Mouse (Mus musculus): ENCODE data around the gene Btn2a2. TPM values are rescaled to one million over a fixed set of nuclear protein-coding genes. Genes with fewer than 3 reads are reported as not detected.

The Btn2a2 gene
- polyA plus RNA-seq, 1 experiment from 2014 or later = 0.14 TPM

GRCm38 (mm10) chr13:23495526-23495925 is 6.9 kb upstream of the Btn2a2 start:
- Histone ChIP-seq H3K27ac (ENCODE audit: low read depth) (no peak overlapping the region), H3K27me3 (replicated peaks; ENCODE audit: control insufficient read depth, insufficient read depth, low read length) (no peaks in the 10 kb centered on the region), H3K4me2 (ENCODE audit: low read length) (no peak overlapping the region), H3K9me3 (ENCODE audit: control insufficient read depth, low read length) (no peaks in the 10 kb centered on the region), H3K9ac (ENCODE audit: low read length) (no peak overlapping the region), H3K4me1 (replicated peaks; ENCODE audit: control insufficient read depth, insufficient read depth, low read length) (peaks cover 22% of the 10 kb centered on the region), H3K36me3 (ENCODE audit: control insufficient read depth, insufficient read depth, low read length) (no peaks in the 10 kb centered on the region), H3K4me3 (ENCODE audit: low read depth, low read length) (no peak overlapping the region)
- WGBS = 75% methylated on average over 6 of the region's 6 CpGs
- ATAC-seq (replicated peaks; ENCODE audit: low FRiP score, low TSS enrichment, low read depth) (no peak), DNase-seq (ENCODE audit: low spot score) (no peak)

- no peaks in the 10 kb centered on the region for H3K9me3 ChIP-seq (ENCODE audit: control insufficient read depth, low read length)
- H3K36me3 ChIP-seq (ENCODE audit: control insufficient read depth, insufficient read depth, low read length) = no peaks in the 10 kb centered on the region
- WGBS = 11% methylated on average over 14 of the region's 14 CpGs
- peak overlapping the region; percentile 23 for H3K4me3 ChIP-seq (ENCODE audit: low read depth, low read length)
- no peak overlapping the region for H3K27ac ChIP-seq (ENCODE audit: low read depth)
- H3K27me3 ChIP-seq (replicated peaks; ENCODE audit: control insufficient read depth, insufficient read depth, low read length) = no peaks in the 10 kb centered on the region
- peak overlapping the region; percentile 46 for H3K4me2 ChIP-seq (ENCODE audit: low read length)
- H3K9ac ChIP-seq (ENCODE audit: low read length) = no peak overlapping the region; the same call in 1 of the 2 replicates
- no peak for ATAC-seq (replicated peaks; ENCODE audit: low FRiP score, low TSS enrichment, low read depth)
- H3K4me1 ChIP-seq (replicated peaks; ENCODE audit: control insufficient read depth, insufficient read depth, low read length) = 0 out of 2 replicates have a peak, but pooled peaks cover 13% of the 10 kb centered on the region
- no peak for DNase-seq (ENCODE audit: low spot score)
Observed at GRCm38 (mm10) chr13:23491990-23492389, 3.3 kb upstream of the Btn2a2 start.

GRCm38 (mm10) chr13:23491263-23491662 is 2.6 kb upstream of the Btn2a2 start:
- H3K4me1 ChIP-seq (replicated peaks; ENCODE audit: control insufficient read depth, insufficient read depth, low read length) = 0 out of 2 replicates have a peak, but pooled peaks cover 10% of the 10 kb centered on the region
- H3K27ac ChIP-seq (ENCODE audit: low read depth) = no peak overlapping the region
- no peaks in the 10 kb centered on the region for H3K27me3 ChIP-seq (replicated peaks; ENCODE audit: control insufficient read depth, insufficient read depth, low read length)
- 15% methylated on average over 1 of the region's 1 CpGs for WGBS
- H3K4me3 ChIP-seq (ENCODE audit: low read depth, low read length) = no peak overlapping the region
- no peak overlapping the region for H3K9ac ChIP-seq (ENCODE audit: low read length)
- ATAC-seq (replicated peaks; ENCODE audit: low FRiP score, low TSS enrichment, low read depth) (no peak), DNase-seq (ENCODE audit: low spot score) (no peak)
- H3K4me2 ChIP-seq (ENCODE audit: low read length) = no peak overlapping the region
- no peaks in the 10 kb centered on the region for H3K36me3 ChIP-seq (ENCODE audit: control insufficient read depth, insufficient read depth, low read length)
- no peaks in the 10 kb centered on the region for H3K9me3 ChIP-seq (ENCODE audit: control insufficient read depth, low read length)

- 61% methylated on average over 1 of the region's 1 CpGs for WGBS
- Histone ChIP-seq H3K9ac (ENCODE audit: low read length) (no peak overlapping the region), H3K27me3 (replicated peaks; ENCODE audit: control insufficient read depth, insufficient read depth, low read length) (no peaks in the 10 kb centered on the region), H3K27ac (ENCODE audit: low read depth) (no peak overlapping the region), H3K9me3 (ENCODE audit: control insufficient read depth, low read length) (no peaks in the 10 kb centered on the region), H3K4me1 (replicated peaks; ENCODE audit: control insufficient read depth, insufficient read depth, low read length) (0 out of 2 replicates have a peak, but pooled peaks cover 10% of the 10 kb centered on the region), H3K4me3 (ENCODE audit: low read depth, low read length) (no peak overlapping the region), H3K36me3 (ENCODE audit: control insufficient read depth, insufficient read depth, low read length) (no peaks in the 10 kb centered on the region), H3K4me2 (ENCODE audit: low read length) (no peak overlapping the region)
- DNase-seq (ENCODE audit: low spot score) = no peak
- no peak for ATAC-seq (replicated peaks; ENCODE audit: low FRiP score, low TSS enrichment, low read depth)
Observed at GRCm38 (mm10) chr13:23490863-23491262, 2.2 kb upstream of the Btn2a2 start.

DNA sequence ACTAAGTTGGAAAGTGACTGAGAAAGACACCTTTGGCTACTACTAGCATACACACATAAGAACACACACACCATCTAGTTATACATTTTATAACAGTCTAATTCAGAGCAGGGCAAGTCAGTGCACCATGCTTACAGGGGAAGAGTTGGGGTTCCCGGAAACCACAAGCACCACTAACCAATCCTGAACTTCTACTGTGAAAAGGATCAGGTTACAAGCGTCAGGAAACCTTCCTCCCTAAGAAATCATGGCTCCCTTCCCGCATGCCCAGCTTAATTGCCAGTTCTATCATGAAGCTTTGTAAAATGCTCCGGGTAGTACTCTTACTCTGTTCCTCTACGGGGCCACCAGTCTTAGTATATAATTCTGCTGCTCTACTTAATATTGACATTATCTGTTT is 3.4 kb downstream of the Btn2a2 start:
- Histone ChIP-seq H3K4me1 (replicated peaks; ENCODE audit: control insufficient read depth, insufficient read depth, low read length) (0 out of 2 replicates have a peak, but pooled peaks cover 4% of the 10 kb centered on the region), H3K27ac (ENCODE audit: low read depth) (no peak overlapping the region), H3K27me3 (replicated peaks; ENCODE audit: control insufficient read depth, insufficient read depth, low read length) (no peaks in the 10 kb centered on the region), H3K36me3 (ENCODE audit: control insufficient read depth, insufficient read depth, low read length) (no peaks in the 10 kb centered on the region), H3K9me3 (ENCODE audit: control insufficient read depth, low read length) (no peaks in the 10 kb centered on the region), H3K4me2 (ENCODE audit: low read length) (no peak overlapping the region), H3K9ac (ENCODE audit: low read length) (no peak overlapping the region), H3K4me3 (ENCODE audit: low read depth, low read length) (no peak overlapping the region)
- no peak for ATAC-seq (replicated peaks; ENCODE audit: low FRiP score, low TSS enrichment, low read depth)
- WGBS = 45% methylated on average over 5 of the region's 5 CpGs
- DNase-seq (ENCODE audit: low spot score) = no peak

DNA sequence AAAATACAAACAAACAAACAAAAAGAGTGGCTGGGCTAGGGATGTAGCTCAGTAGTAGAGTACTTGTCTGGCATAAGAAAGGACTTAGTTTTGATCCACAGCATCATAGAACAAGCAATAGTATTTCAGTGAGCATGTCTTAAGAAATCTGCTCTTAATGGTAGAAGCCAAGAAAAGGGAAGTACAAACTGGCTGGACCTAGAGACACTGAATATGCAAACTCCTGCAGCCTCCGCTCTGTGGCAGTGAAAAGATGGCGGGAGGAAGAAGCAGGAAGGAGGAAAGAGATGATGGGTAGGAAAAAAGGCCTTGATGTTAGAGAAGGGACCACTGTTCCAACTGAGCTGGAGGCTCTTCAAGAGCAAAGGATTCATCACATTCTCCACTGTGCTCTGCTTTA is 5.5 kb downstream of the Btn2a2 start:
- H3K9me3 ChIP-seq (ENCODE audit: control insufficient read depth, low read length) = no peaks in the 10 kb centered on the region
- H3K4me1 ChIP-seq (replicated peaks; ENCODE audit: control insufficient read depth, insufficient read depth, low read length) = 0 out of 2 replicates have a peak, but pooled peaks cover 4% of the 10 kb centered on the region
- no peak for ATAC-seq (replicated peaks; ENCODE audit: low FRiP score, low TSS enrichment, low read depth)
- H3K36me3 ChIP-seq (ENCODE audit: control insufficient read depth, insufficient read depth, low read length) = no peaks in the 10 kb centered on the region
- H3K4me2 ChIP-seq (ENCODE audit: low read length) = no peak overlapping the region
- H3K27me3 ChIP-seq (replicated peaks; ENCODE audit: control insufficient read depth, insufficient read depth, low read length) = no peaks in the 10 kb centered on the region
- H3K9ac ChIP-seq (ENCODE audit: low read length) = no peak overlapping the region
- no peak overlapping the region for H3K4me3 ChIP-seq (ENCODE audit: low read depth, low read length)
- H3K27ac ChIP-seq (ENCODE audit: low read depth) = no peak overlapping the region
- 90% methylated on average over 2 of the region's 2 CpGs for WGBS
- DNase-seq (ENCODE audit: low spot score) = no peak

- no peaks in the 10 kb centered on the region for H3K9me3 ChIP-seq (ENCODE audit: control insufficient read depth, low read length)
- no peak overlapping the region for H3K9ac ChIP-seq (ENCODE audit: low read length)
- no peak for ATAC-seq (replicated peaks; ENCODE audit: low FRiP score, low TSS enrichment, low read depth)
- H3K4me3 ChIP-seq (ENCODE audit: low read depth, low read length) = no peak overlapping the region
- no peaks in the 10 kb centered on the region for H3K36me3 ChIP-seq (ENCODE audit: control insufficient read depth, insufficient read depth, low read length)
- DNase-seq (ENCODE audit: low spot score) = no peak
- 34% methylated on average over 2 of the region's 2 CpGs for WGBS
- H3K4me2 ChIP-seq (ENCODE audit: low read length) = no peak overlapping the region
- H3K4me1 ChIP-seq (replicated peaks; ENCODE audit: control insufficient read depth, insufficient read depth, low read length) = no peaks in the 10 kb centered on the region
- H3K27me3 ChIP-seq (replicated peaks; ENCODE audit: control insufficient read depth, insufficient read depth, low read length) = no peaks in the 10 kb centered on the region
- no peak overlapping the region for H3K27ac ChIP-seq (ENCODE audit: low read depth)
Observed at GRCm38 (mm10) chr13:23475658-23476057, 13.0 kb downstream of the Btn2a2 start.

DNA sequence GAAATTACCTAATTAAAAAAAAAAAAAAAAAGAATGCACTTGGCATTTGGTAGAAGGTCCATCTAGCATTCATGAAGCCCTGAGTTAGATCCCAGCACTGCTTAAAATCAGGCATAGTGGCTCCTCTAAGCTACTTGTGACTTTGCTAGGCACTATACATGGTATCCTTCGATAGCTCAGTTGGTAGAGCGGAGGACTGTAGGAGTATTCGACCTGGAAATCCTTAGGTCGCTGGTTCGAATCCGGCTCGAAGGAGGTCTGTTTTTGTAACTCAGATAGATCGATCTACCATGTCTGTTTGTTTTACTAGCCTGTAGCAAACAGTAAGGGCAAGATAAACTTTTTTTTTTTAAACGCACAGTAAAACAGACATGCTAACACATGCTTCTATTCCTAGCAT is 21.7 kb downstream of the Btn2a2 start:
- Histone ChIP-seq H3K4me2 (ENCODE audit: low read length) (no peak overlapping the region), H3K27me3 (replicated peaks; ENCODE audit: control insufficient read depth, insufficient read depth, low read length) (no peaks in the 10 kb centered on the region), H3K4me1 (replicated peaks; ENCODE audit: control insufficient read depth, insufficient read depth, low read length) (peaks cover 12% of the 10 kb centered on the region; the same call in 1 of the 2 replicates), H3K4me3 (ENCODE audit: low read depth, low read length) (no peak overlapping the region), H3K27ac (ENCODE audit: low read depth) (no peak overlapping the region), H3K36me3 (ENCODE audit: control insufficient read depth, insufficient read depth, low read length) (no peaks in the 10 kb centered on the region), H3K9me3 (ENCODE audit: control insufficient read depth, low read length) (no peaks in the 10 kb centered on the region), H3K9ac (ENCODE audit: low read length) (no peak overlapping the region)
- DNase-seq (ENCODE audit: low spot score) = peak; percentile 86
- ATAC-seq (replicated peaks; ENCODE audit: low FRiP score, low TSS enrichment, low read depth) = peak; percentile 76
- WGBS = 5% methylated on average over 9 of the region's 9 CpGs

GRCm38 (mm10) chr13:23466306-23466705 is 22.4 kb downstream of the Btn2a2 start:
- Histone ChIP-seq H3K4me2 (ENCODE audit: low read length) (peak overlapping the region; percentile 84), H3K4me1 (replicated peaks; ENCODE audit: control insufficient read depth, insufficient read depth, low read length) (peaks cover 12% of the 10 kb centered on the region; the same call in 1 of the 2 replicates), H3K9me3 (ENCODE audit: control insufficient read depth, low read length) (no peaks in the 10 kb centered on the region), H3K4me3 (ENCODE audit: low read depth, low read length) (0 out of 2 replicates have a peak overlapping the region, but pooled peaks have one; percentile 55), H3K27me3 (replicated peaks; ENCODE audit: control insufficient read depth, insufficient read depth, low read length) (no peaks in the 10 kb centered on the region), H3K9ac (ENCODE audit: low read length) (no peak overlapping the region), H3K36me3 (ENCODE audit: control insufficient read depth, insufficient read depth, low read length) (no peaks in the 10 kb centered on the region), H3K27ac (ENCODE audit: low read depth) (no peak overlapping the region)
- no peak for DNase-seq (ENCODE audit: low spot score)
- ATAC-seq (replicated peaks; ENCODE audit: low FRiP score, low TSS enrichment, low read depth) = no peak
- WGBS = 66% methylated on average over 1 of the region's 1 CpGs
